Mouse (Mus musculus) spleen, adult 2 months (tissue): Measurements from ENCODE around the gene Chrna1. TPM values are rescaled to one million over a fixed set of nuclear protein-coding genes. Genes with fewer than 3 reads are reported as not detected.
"Not testable (repeated sequence)": the region's sequence is repeated elsewhere in the genome, so short reads cannot be mapped to it uniquely, and the experiment has no call there.

Experiments used
- DNase-seq, 2 experiments: peaks; one replicate each; pipeline versions ENCODE4 v3.0.0 to v3.0.0-alpha.2; 2012 to 2021; ENCODE audit warnings: low spot score in 2 of 2, low read depth in 1 of 2
- H3K27ac ChIP-seq: fragments of 200-500 bp; 2 replicates; pipeline ENCODE4 v1.5.1; 2012; ENCODE audit warnings: low read length, inconsistent platforms; ENCODE audit not compliant: insufficient read depth
- H3K27me3 ChIP-seq: fragments of 200-500 bp; 2 replicates; pipeline ENCODE4 v1.6.1; 2012; ENCODE audit warnings: mild to moderate bottlenecking, moderate library complexity, low read length, inconsistent platforms; ENCODE audit not compliant: control insufficient read depth, insufficient read depth
- H3K36me3 ChIP-seq: fragments of 200-500 bp; 2 replicates; pipeline ENCODE4 v1.6.1; 2012; ENCODE audit warnings: mild to moderate bottlenecking, low read length, inconsistent platforms; ENCODE audit not compliant: control insufficient read depth, insufficient read depth
- H3K4me1 ChIP-seq: fragments of 200-500 bp; 2 replicates; pipeline ENCODE4 v1.6.1; 2011; ENCODE audit warnings: inconsistent platforms; ENCODE audit not compliant: control insufficient read depth, insufficient read depth, insufficient read length
- H3K4me3 ChIP-seq: fragments of 200-500 bp; 2 replicates; pipeline ENCODE4 v1.5.1; 2011; ENCODE audit warnings: mild to moderate bottlenecking, inconsistent platforms; ENCODE audit not compliant: insufficient read depth, insufficient read length; ENCODE audit errors: extremely low read depth
- CTCF ChIP-seq: fragments of 200-500 bp; IDR thresholded peaks from 2 replicates; pipeline ENCODE4 v1.5.1; 2011; ENCODE audit warnings: mild to moderate bottlenecking, inconsistent platforms; ENCODE audit not compliant: insufficient read depth, insufficient read length, insufficient replicate concordance; ENCODE audit errors: extremely low read depth
- POLR2A ChIP-seq: fragments of 200-500 bp; IDR thresholded peaks from 2 replicates; pipeline ENCODE4 v1.6.1; 2011; ENCODE audit warnings: low read depth, low read length, inconsistent platforms
- WGBS: fragments of 180-500 bp; shearing (Covaris S2); methylation state at CpG from one replicate; pipeline ENCODE4 v1.1.7; 2018; 5-methylcytosine and 5-hydroxymethylcytosine counted together
- polyA plus RNA-seq: library from polyadenylated mRNA; depleted of rRNA; stranded (reverse); fragments of >200 nt; gene quantifications from 2 replicates; pipeline ENCODE4 v1.2.3, GENCODE M21; 2012

Gene Chrna1
- polyA plus RNA-seq, 1 experiment = not detected

DNA sequence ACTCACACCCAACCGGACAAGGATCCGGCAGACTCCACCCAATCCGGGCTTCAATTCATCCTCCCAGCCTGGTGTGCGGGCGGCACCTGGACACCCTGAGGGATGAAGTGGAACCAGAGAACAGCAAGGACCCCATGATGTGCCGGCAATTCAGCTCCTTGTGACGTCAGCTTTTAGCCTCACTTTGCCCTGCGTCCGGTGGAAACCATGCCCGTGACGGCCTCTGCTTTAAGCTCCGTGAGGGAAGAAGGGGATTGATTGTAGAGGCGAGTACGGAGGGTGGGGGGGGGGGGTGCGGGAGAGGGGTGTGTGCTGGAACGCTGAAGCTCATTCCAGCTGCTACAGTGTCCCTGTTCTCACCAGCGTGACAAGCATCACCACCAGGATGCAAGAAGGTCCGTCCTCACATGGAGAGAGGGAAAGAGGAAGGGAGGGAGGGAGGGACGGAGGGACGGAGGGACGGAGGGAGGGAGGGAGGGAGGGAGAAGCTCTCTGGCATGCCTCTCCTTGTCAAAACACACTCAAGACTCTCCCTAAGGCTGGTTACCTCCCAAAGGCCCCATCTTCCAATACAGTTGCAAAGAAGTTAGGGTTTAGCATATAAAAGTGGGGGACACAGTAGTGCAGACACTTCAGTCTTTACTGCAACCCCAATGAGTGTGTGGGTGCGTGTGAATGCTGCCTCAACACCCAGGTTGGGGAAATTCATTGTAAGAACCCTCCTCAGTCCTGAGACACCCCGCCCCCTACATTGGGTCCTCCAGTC is 19.1 kb downstream of the Chrna1 start:
- 54% methylated on average over 23 of the region's 23 CpGs for WGBS

DNA sequence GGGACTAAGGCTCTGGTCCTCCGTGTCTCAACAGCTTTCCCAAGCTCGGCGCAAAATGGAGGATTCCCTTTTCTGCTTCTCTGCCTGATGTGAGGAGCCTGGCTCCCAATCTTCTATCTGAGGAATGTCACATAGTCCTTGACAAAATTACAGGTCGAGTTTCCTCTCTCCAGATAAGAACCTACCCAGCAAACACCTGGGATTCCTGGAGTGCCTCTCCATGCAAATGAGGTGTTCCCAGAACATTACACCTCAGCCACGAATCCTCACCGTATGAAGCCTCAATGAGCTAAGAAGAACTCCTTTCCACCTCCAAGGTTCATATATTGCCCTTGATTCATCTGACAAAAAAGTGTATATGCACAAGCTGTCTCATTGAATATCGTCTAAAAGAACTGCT is 19.7 kb downstream of the Chrna1 start:
- Histone ChIP-seq H3K27ac (no peak overlapping the region), H3K4me1 (peaks cover under 1% of the 10 kb centered on the region; the same call in 1 of the 2 replicates), H3K36me3 (no peaks in the 10 kb centered on the region), H3K4me3 (no peak overlapping the region), H3K27me3 (no peaks in the 10 kb centered on the region)
- WGBS = 85% methylated on average over 7 of the region's 7 CpGs
- no peak for TF ChIP-seq POLR2A
- no peak for TF ChIP-seq CTCF
- no peak for DNase-seq

More for the DNA sequence above, 19.1 kb downstream of the Chrna1 start:
- no peak for TF ChIP-seq CTCF
- no peak for TF ChIP-seq POLR2A
- Histone ChIP-seq H3K4me1 (no peaks in the 10 kb centered on the region), H3K36me3 (no peaks in the 10 kb centered on the region), H3K27me3 (no peaks in the 10 kb centered on the region), H3K27ac (no peak overlapping the region), H3K4me3 (no peak overlapping the region)
- DNase-seq = no peak

DNA sequence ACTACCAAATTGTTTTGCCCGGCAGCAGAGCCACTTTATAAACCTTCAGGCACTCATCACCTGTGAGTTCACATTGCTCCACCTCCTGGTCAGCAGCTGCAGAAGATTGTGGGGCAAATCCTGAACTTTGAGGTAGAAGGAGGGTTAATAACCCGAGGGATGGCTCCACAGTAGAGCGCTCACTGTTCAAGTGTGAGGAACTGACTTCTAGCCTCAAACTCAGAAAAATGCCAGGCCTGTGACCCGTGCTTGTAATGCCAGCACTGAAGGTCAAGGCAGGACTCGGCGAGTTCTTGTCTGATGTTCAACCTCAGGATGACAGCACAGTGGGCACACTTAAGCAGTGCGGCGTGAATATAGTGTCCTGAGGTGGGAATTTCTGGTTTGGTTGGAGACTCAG is 22.2 kb downstream of the Chrna1 start:
- Histone ChIP-seq H3K4me1 (peaks cover 12% of the 10 kb centered on the region), H3K4me3 (no peak overlapping the region), H3K36me3 (no peaks in the 10 kb centered on the region), H3K27me3 (no peaks in the 10 kb centered on the region), H3K27ac (no peak overlapping the region)
- no peak for DNase-seq
- TF ChIP-seq POLR2A = no peak
- TF ChIP-seq CTCF = no peak
- 82% methylated on average over 8 of the region's 8 CpGs for whole genome bisulfite sequencing

DNA sequence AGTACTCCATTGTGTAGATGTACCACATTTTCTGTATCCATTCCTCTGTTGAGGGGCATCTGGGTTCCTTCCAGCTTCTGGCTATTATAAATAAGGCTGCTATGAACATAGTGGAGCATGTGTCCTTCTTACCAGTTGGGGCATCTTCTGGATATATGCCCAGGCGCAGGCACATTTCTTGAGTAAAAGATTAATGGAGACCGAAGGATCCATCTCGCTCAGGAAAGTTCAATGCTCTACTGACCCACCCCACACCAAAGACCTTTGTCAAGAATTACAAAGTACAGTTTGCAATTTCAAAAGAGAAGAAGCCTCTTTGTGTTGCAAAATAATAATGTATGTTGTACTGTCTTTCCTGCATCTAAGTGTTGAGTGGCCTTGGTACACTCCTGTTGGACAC is 23.1 kb downstream of the Chrna1 start:
- not testable (repeated sequence) for H3K27me3 ChIP-seq, H3K4me3 ChIP-seq, H3K36me3 ChIP-seq, DNase-seq, H3K27ac ChIP-seq
- H3K4me1 ChIP-seq = peaks cover 12% of the 10 kb centered on the region
- 95% methylated on average over 3 of the region's 3 CpGs for WGBS

DNA sequence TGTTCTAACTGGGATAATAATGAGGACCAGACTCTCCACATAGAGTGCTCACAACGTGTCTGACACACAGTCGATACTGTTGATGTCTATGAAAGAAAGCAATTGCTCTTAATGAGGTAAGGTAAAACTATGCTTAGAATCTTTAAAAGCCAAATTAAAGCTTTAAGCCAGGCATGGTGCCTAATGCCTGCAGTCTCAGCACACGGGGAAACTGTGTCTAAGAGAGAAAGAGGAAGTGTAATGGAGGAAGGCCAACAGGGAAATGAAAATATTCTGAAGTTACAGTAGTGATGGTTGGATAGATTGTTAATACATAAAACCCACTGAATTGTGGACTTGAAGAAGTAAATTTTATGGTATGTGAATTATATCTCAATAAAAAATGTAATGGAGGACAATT is 25.7 kb downstream of the Chrna1 start:
- Histone ChIP-seq H3K4me3 (no peak overlapping the region), H3K36me3 (no peaks in the 10 kb centered on the region), H3K4me1 (peaks cover 12% of the 10 kb centered on the region), H3K27me3 (no peaks in the 10 kb centered on the region), H3K27ac (peak overlapping the region; percentile 54; the same call in 1 of the 2 replicates)
- no peak for DNase-seq
- no peak for TF ChIP-seq CTCF
- TF ChIP-seq POLR2A = no peak
- 43% methylated on average over 3 of the region's 3 CpGs for whole genome bisulfite sequencing

DNA sequence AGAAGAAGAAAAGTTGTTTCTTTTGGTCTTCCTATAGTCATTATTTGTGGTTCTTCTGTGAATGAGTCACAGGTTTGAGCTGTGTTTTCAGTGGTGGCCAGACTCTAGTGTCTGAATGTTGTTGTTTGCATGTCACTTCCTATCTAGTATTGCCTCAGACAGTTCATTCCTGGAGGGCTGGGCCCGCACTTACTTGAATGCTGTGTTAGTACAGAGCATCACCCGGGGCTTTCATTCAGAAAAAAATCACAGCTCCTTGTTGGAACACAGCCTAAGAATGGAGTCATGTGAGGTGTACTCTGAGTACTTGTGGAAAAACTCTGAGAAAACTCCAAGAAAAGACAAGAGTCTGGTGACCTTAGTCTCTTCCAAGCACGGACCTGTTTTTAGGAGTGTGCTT is 27.2 kb downstream of the Chrna1 start:
- Histone ChIP-seq H3K27ac (no peak overlapping the region), H3K4me3 (no peak overlapping the region), H3K4me1 (peaks cover 12% of the 10 kb centered on the region), H3K27me3 (no peaks in the 10 kb centered on the region), H3K36me3 (no peaks in the 10 kb centered on the region)
- no peak for DNase-seq
- TF ChIP-seq POLR2A = no peak
- no peak for TF ChIP-seq CTCF
- WGBS = 74% methylated on average over 3 of the region's 3 CpGs

DNA sequence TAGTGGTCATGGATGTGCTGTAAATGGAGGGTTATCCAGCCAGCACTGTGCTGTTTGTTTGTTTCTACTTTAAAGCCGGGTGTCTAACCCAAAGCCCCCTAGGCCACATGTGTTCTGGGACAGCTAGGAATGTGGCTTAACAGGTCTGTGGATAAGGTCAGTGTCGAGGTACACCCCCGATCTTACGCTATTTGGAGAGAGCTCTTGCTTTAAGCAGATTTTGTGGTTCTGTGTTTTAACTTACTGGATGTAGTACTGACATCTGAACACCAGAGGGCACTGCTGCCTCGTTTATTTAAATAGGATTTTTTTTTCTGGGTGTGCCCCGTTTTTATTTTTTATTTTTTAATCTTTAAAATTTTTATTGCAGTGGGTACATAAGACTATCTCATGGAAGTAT is 29.4 kb downstream of the Chrna1 start:
- Histone ChIP-seq H3K4me3 (no peak overlapping the region), H3K27ac (no peak overlapping the region), H3K27me3 (no peaks in the 10 kb centered on the region), H3K4me1 (peaks cover 12% of the 10 kb centered on the region), H3K36me3 (no peaks in the 10 kb centered on the region)
- no peak for TF ChIP-seq POLR2A
- no peak for TF ChIP-seq CTCF
- DNase-seq = peak in 1 of 2 experiments; percentile 42
- 18% methylated on average over 6 of the region's 6 CpGs for WGBS
